Mouse (Mus musculus) right cerebral cortex, adult 2 months (tissue): Measurements from ENCODE around the gene Rab6b.

ENCODE experiments used
- DNase-seq, 2 experiments: peaks; one replicate each; pipeline ENCODE4 v3.0.0; 2021 to 2022; ENCODE audit warnings: low spot score in 2 of 2

The Rab6b gene

GRCm38 (mm10) chr9:103108341-103108798, 3.2 kb upstream of the Rab6b start:
- DNase-seq, result peak in 1 of 2 experiments; percentile 53

- DNase-seq, result peak in 1 of 2 experiments; percentile 57
Measured at GRCm38 (mm10) chr9:103108943-103109670, 2.5 kb upstream of the Rab6b start.

- DNase-seq, result no peak
Measured at GRCm38 (mm10) chr9:103109911-103110310, 1.7 kb upstream of the Rab6b start.

GRCm38 (mm10) chr9:103110727-103111501, 673 bp upstream of the Rab6b start:
- no peak for DNase-seq

- peak in 1 of 2 experiments; percentile 48 for DNase-seq
Measured at GRCm38 (mm10) chr9:103112471-103113271, 1.1 kb downstream of the Rab6b start.

- peak; percentile 74 to 75 for DNase-seq
Measured at GRCm38 (mm10) chr9:103113351-103113750, 1.8 kb downstream of the Rab6b start.

- DNase-seq, result no peak
Measured at GRCm38 (mm10) chr9:103114326-103114725, 2.7 kb downstream of the Rab6b start.

GRCm38 (mm10) chr9:103114901-103115300, 3.3 kb downstream of the Rab6b start:
- DNase-seq, result no peak

- no peak for DNase-seq
Measured at GRCm38 (mm10) chr9:103116941-103117340, 5.4 kb downstream of the Rab6b start.

- no peak for DNase-seq
Measured at GRCm38 (mm10) chr9:103117495-103117894, 5.9 kb downstream of the Rab6b start.

GRCm38 (mm10) chr9:103117951-103118350, 6.4 kb downstream of the Rab6b start:
- DNase-seq, result no peak

- DNase-seq, result no peak
Measured at GRCm38 (mm10) chr9:103118651-103119275, 7.2 kb downstream of the Rab6b start.

GRCm38 (mm10) chr9:103119781-103120180, 8.2 kb downstream of the Rab6b start:
- DNase-seq, result no peak

- DNase-seq, result no peak
Measured at GRCm38 (mm10) chr9:103120231-103120630, 8.6 kb downstream of the Rab6b start.

- DNase-seq, result no peak
Measured at GRCm38 (mm10) chr9:103121546-103121945, 10.0 kb downstream of the Rab6b start.

- DNase-seq, result no peak
Measured at GRCm38 (mm10) chr9:103124746-103125145, 13.2 kb downstream of the Rab6b start.

GRCm38 (mm10) chr9:103133493-103134124, 22.0 kb downstream of the Rab6b start:
- no peak for DNase-seq

- peak; percentile 72 for DNase-seq
Measured at GRCm38 (mm10) chr9:103134450-103135030, 23.0 kb downstream of the Rab6b start.

GRCm38 (mm10) chr9:103139481-103139880, 27.9 kb downstream of the Rab6b start:
- no peak for DNase-seq

- DNase-seq, result no peak
Measured at GRCm38 (mm10) chr9:103140384-103140783, 28.8 kb downstream of the Rab6b start.

- no peak for DNase-seq
Measured at GRCm38 (mm10) chr9:103141266-103141665, 29.7 kb downstream of the Rab6b start.
